Mouse (Mus musculus) hindbrain, embryonic 14.5 days (tissue): ENCODE results near the gene Slc7a5. TPM values are rescaled to one million over a fixed set of nuclear protein-coding genes. Genes with fewer than 3 reads are reported as not detected.

Experiments used
- ATAC-seq: fragments of 200-750 bp; cut with Nextera tagmentation; 2 replicates; pipeline ENCODE4 v1.8.0; 2017; ENCODE audit warnings: moderate number of reproducible peaks, mild to moderate bottlenecking, moderate TSS enrichment, moderate library complexity; ENCODE audit not compliant: low FRiP score
- DNase-seq: peaks from one replicate; pipeline ENCODE4 v3.0.0-alpha.2; 2015; ENCODE audit warnings: low spot score
- H3K27ac ChIP-seq: fragments of 300-500 bp; sonication (generic); 2 replicates; pipeline ENCODE4 v1.5.1; 2014; ENCODE audit warnings: mild to moderate bottlenecking, moderate library complexity
- H3K27me3 ChIP-seq: fragments of 300-500 bp; sonication (generic); 2 replicates; pipeline ENCODE4 v1.6.1; 2014; ENCODE audit warnings: mild to moderate bottlenecking, low read length, mixed read lengths; ENCODE audit not compliant: control insufficient read depth, insufficient read depth
- H3K36me3 ChIP-seq: fragments of 300-500 bp; sonication (generic); replicated peaks from 2 replicates; pipeline ENCODE4 v1.6.1; 2014; ENCODE audit not compliant: control insufficient read depth, insufficient read depth
- H3K4me1 ChIP-seq: fragments of 300-500 bp; sonication (generic); replicated peaks from 2 replicates; pipeline ENCODE4 v1.6.1; 2014; ENCODE audit warnings: antibody characterized with exemption, low read length, mixed read lengths; ENCODE audit not compliant: control insufficient read depth, insufficient read depth
- H3K4me2 ChIP-seq: fragments of 300-500 bp; sonication (generic); replicated peaks from 2 replicates; pipeline ENCODE4 v1.6.1; 2014; ENCODE audit warnings: mild to moderate bottlenecking, moderate library complexity
- H3K4me3 ChIP-seq: fragments of 300-500 bp; sonication (generic); replicated peaks from 2 replicates; pipeline ENCODE4 v1.5.1; 2014; ENCODE audit warnings: mild to moderate bottlenecking, low read length
- H3K9ac ChIP-seq: fragments of 300-500 bp; sonication (generic); 2 replicates; pipeline ENCODE4 v1.6.1; 2014
- H3K9me3 ChIP-seq: fragments of 300-500 bp; sonication (generic); 2 replicates; pipeline ENCODE4 v1.6.1; 2016; ENCODE audit warnings: low read length; ENCODE audit not compliant: control insufficient read depth
- whole genome bisulfite sequencing: fragments of 180-500 bp; shearing (Covaris S2); extraction: QIAGEN DNeasy Blood & Tissue Kit; methylation state at CpG from one replicate; pipeline ENCODE4 v1.1.7; 2014; 5-methylcytosine and 5-hydroxymethylcytosine counted together
- polyA plus RNA-seq: library from polyadenylated mRNA; unstranded; fragments of >200 nt; fragmentation: Nextera tagmentation; extraction: Ambion mirVana; gene quantifications from 2 replicates; pipeline ENCODE4 v1.2.1, GENCODE M21; 2014

Slc7a5 gene
- polyA plus RNA-seq, 1 experiment from 2014 or later, result 57.3 TPM

DNA sequence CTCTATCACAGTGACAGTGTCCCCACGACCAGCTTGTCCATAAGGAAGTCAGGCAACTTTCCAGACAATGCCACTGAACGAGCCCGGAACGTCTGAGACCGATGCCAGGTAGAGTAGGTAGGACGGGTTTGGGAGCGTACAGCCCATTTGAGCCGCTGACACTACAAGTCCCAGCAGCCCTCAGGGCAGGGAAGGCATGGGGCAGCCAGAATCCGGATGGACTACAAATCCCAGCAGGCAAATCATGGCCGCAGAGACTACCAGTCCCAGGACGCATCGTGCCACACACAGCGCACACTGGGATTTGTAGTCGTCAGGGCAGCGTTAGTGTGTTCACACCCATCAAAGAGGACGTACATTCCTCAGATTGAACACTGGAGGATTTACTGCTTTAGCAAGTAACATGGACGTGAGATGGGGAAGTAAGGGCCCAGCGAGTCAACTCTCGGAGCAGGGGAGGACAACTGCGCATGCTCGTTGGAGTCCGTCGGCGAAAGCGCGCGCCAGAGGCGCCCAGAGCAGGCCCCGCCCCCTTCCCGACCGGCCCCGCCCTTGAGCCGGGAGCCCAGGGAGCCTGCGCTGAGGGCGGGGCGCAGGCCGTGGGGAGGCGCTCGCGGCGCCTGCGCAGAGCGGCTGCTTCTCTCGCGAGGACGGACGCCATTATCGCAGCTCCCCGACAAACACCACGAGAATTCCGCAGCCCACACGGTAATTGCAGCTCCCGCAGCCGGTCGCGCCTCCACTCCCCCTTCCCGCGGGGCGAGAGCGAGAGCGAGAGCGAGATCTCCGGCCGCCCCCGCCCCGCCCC, 42.7 kb upstream of the Slc7a5 start:
- Histone ChIP-seq H3K4me3 (peak overlapping the region; percentile 92), H3K4me1 (peaks cover 29% of the 10 kb centered on the region), H3K9me3 (no peaks in the 10 kb centered on the region), H3K9ac (peak overlapping the region; percentile 95), H3K27ac (peak overlapping the region; percentile 95), H3K4me2 (peak overlapping the region; percentile 97), H3K27me3 (no peaks in the 10 kb centered on the region), H3K36me3 (peaks cover 6% of the 10 kb centered on the region; the same call in 1 of the 2 replicates)
- ATAC-seq (peak; percentile 95), DNase-seq (peak; percentile 99)
- under 1% methylated on average over 55 of the region's 66 CpGs for WGBS

DNA sequence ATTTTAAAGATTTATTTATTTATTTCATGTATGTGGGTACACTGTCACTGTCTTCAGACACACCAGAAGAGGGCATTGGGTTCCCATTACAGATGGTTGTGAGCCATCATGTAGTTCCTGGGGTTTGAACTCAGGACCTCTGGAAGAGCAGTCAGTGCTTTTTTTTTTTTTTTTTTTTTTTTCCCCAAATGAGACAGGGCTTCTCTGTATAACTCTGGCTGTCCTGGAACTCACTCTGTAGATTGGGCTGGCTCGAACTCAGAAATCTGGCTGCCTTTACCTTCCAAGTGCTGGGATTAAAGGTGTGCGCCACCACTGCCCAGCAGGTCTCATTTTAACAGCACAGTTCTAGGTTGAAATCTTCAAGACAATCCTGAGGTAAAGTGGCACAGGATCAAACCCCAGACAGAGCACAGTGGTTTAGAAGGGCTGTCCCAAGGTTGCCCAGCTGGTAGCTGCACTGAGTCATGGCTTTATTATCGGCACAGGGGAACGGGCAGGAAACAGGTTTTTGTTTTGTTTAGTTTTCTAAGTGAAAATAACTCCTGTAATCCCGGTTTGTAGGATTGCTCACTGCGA, 41.8 kb upstream of the Slc7a5 start, which contains the start of gene Banp:
Gene Banp, plus strand, starts transcription at position 529 of the 579 bp plus-strand sequence.
- 68% methylated on average over 6 of the region's 6 CpGs for WGBS
- Histone ChIP-seq H3K4me2 (peak within 1 kb of the TSS; percentile 97), H3K9ac (peak within 1 kb of the TSS; percentile 95), H3K4me3 (peak within 1 kb of the TSS; percentile 92), H3K36me3 (peaks cover 5% of the 10 kb centered on the region; the same call in 1 of the 2 replicates), H3K9me3 (no peaks in the 10 kb centered on the region), H3K4me1 (peaks cover 29% of the 10 kb centered on the region), H3K27ac (peak within 1 kb of the TSS; percentile 95), H3K27me3 (no peaks in the 10 kb centered on the region)
- ATAC-seq (no peak), DNase-seq (no peak)

DNA sequence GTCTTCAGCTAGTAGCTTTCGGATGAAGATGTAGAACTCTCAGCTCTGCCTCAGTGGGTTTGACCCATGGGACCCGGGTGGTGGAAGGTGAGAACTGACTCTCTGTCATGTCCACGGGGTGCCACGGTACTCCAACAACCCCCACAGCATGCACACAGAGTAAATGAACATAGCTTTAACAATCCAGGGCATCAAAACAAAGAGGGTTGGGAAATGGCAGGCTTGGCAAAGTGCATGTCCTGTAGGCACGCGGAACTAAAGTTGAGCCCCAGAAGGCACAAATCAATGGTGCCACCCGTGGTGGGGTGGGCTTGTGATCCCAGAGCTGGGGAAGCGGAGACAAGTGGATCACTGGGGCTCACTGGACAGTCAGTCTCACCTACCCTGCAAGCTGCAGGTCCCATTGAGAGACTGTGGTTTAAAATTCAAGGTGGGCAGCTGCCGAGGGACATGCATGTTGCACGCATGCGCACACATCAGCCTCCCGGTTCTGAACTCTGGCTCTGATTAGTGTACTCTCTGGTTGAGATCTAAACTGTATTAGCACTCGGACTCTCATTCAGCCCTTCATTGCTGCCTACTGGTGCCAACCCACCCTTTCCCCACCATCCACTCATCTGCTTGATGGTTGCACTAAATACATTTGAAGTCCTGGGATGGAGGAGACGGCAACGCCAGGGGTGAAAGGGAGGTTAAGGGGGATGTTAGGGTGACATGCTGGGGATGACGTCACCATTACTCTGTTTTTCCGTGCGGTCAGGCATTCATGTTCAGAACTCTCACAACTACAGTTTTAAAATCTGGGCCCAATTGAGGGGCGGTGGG, 41.0 kb upstream of the Slc7a5 start:
- peak overlapping the region; percentile 70 for H3K27ac ChIP-seq
- no peak for ATAC-seq
- H3K4me1 ChIP-seq, result peaks cover 29% of the 10 kb centered on the region
- no peak for DNase-seq
- no peaks in the 10 kb centered on the region for H3K9me3 ChIP-seq
- H3K4me3 ChIP-seq, result peak overlapping the region; percentile 33
- H3K36me3 ChIP-seq, result no peaks in the 10 kb centered on the region
- 61% methylated on average over 19 of the region's 19 CpGs for WGBS
- H3K9ac ChIP-seq, result peak overlapping the region; percentile 58
- peak overlapping the region; percentile 72 for H3K4me2 ChIP-seq
- no peaks in the 10 kb centered on the region for H3K27me3 ChIP-seq

DNA sequence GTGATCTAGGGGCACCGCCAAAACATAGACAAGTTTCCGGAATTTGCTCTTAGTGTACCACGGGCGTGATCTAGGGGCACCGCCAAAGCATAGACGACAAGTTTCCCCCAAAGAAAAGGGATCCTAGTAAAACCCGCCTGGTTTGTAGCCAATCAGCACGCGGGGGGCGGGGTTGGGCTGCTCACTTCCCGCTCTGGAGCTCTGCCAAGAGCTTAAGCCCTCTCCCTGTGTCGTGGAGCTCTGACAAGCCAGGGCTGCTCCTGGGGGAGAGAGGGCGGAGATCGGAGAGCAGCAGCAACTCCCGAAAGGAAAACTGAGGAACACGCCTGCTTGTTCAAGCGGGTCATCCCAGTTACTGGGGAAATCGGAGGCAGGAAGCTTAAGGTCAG, 40.3 kb upstream of the Slc7a5 start:
- Histone ChIP-seq H3K9ac (peak overlapping the region; percentile 58), H3K4me1 (peaks cover 29% of the 10 kb centered on the region), H3K4me2 (peak overlapping the region; percentile 72), H3K36me3 (no peaks in the 10 kb centered on the region), H3K27me3 (no peaks in the 10 kb centered on the region), H3K27ac (peak overlapping the region; percentile 70), H3K9me3 (no peaks in the 10 kb centered on the region), H3K4me3 (peak overlapping the region; percentile 33)
- DNase-seq (peak; percentile 87), ATAC-seq (no peak)
- WGBS, result 1% methylated on average over 18 of the region's 18 CpGs

DNA sequence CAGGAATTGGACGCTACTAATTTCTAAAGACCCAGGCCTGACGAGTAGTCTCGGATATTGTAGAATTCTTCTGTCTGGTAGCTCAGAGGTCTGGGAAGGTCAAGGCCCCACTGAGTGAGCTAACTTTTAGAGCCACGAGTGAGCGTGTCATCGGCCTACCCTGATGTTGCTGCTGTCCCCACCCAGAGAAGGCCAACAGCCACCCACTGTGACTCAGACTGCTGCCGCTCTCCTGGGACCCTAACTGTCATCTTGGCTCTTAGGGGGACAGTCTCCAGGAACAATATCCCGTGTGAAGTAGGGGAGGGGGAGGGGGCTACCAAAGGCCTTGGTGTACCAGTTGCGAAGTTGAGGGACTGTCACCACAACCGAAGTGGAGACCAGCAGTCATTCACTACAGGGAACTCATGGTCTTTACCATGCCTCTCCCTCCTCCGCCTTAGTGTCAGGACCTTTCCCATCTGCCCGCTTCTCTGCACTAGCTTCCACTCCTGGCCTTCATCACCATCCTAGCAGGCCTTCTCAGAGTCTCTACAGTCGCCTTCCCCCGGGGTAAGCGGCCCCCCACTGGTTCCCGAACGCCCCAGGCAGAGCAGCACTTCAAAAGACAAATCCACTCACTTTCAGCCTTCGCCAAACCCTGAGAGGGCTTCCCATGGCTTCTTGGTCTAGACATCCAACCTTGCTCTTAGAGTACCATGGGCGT, 39.7 kb upstream of the Slc7a5 start:
- Histone ChIP-seq H3K4me3 (peak overlapping the region; percentile 33; the same call in 1 of the 2 replicates), H3K27ac (peak overlapping the region; percentile 70), H3K9me3 (no peaks in the 10 kb centered on the region), H3K27me3 (no peaks in the 10 kb centered on the region), H3K4me2 (peak overlapping the region; percentile 72), H3K4me1 (peaks cover 24% of the 10 kb centered on the region), H3K36me3 (no peaks in the 10 kb centered on the region), H3K9ac (peak overlapping the region; percentile 22; the same call in 1 of the 2 replicates)
- WGBS, result 27% methylated on average over 19 of the region's 19 CpGs
- DNase-seq (no peak), ATAC-seq (no peak)

DNA sequence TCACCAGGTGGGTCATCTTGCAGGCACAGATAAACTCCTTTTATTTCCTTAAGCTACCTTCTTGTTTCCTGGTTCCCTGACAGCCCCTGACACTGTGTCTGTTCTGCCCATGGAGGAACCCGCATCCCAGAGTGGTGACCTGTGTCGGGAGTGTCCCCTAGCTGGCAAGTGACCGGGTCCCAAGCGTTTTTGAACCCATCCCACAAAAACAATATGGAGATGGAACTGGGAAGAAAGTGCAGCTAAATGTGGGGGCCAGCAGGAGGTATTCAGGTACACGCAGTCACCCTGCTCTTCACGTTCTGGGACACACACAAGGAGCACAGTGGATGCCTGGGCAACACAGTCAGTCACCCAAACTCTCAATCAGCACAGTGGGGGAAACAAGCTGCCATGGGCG, 38.9 kb upstream of the Slc7a5 start:
- Histone ChIP-seq H3K9ac (no peak overlapping the region), H3K27ac (no peak overlapping the region), H3K4me3 (no peak overlapping the region), H3K4me2 (no peak overlapping the region), H3K9me3 (no peaks in the 10 kb centered on the region), H3K36me3 (no peaks in the 10 kb centered on the region), H3K27me3 (no peaks in the 10 kb centered on the region), H3K4me1 (peaks cover 15% of the 10 kb centered on the region)
- 84% methylated on average over 7 of the region's 7 CpGs for WGBS
- ATAC-seq (no peak), DNase-seq (no peak)

DNA sequence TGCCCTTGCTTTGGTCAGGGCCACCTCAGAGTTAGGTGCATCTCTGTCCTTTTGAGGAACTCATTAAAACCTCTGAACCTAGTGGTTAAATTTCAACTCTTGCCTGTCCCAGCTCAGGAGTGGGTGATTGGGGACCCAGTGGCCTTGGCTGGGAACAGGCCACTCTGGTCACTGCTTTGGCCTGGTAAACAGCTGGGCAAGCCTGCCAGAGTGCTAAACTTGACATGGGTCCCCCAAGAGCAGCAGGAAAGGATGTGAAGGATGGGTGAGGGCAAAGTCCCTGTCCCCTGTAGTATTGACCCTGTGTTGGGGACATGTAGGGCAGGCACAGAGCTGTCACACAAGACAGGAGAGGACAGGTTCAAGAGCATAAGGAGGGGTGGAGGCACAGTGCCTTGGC, 37.3 kb upstream of the Slc7a5 start, which contains the start of gene Car5a:
Gene Car5a, minus strand, starts transcription at position 74 of the 400 bp plus-strand sequence.
- no peak within 1 kb of the TSS for H3K4me2 ChIP-seq
- H3K27ac ChIP-seq, result no peak within 1 kb of the TSS
- DNase-seq, result no peak
- no peaks in the 10 kb centered on the region for H3K27me3 ChIP-seq
- H3K36me3 ChIP-seq, result no peaks in the 10 kb centered on the region
- H3K9ac ChIP-seq, result no peak within 1 kb of the TSS
- H3K9me3 ChIP-seq, result no peaks in the 10 kb centered on the region
- H3K4me1 ChIP-seq, result peaks cover 14% of the 10 kb centered on the region
- ATAC-seq, result no peak
- H3K4me3 ChIP-seq, result no peak within 1 kb of the TSS

DNA sequence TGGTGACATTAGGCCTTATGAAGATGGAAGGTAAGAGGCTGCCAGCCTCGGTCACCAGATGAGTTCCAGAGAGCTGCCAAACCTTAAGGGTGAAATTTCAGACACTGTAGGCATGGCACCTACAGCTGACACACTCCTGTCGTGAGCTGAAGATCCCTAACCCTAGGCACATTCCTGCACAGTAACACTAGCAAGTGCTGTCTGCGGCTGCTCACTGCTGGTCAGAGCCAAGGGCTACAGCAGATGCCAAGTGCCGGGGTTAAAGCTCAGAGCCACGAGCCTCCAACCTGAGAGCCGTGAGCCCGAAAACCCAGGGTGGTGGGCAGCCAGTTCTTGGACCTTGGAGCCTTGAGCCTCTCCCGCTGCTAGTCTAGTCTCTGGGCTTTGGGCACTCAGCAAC, 36.2 kb upstream of the Slc7a5 start:
- 85% methylated on average over 8 of the region's 8 CpGs for WGBS

More for the DNA sequence above, 36.2 kb upstream of the Slc7a5 start:
- DNase-seq (no peak), ATAC-seq (no peak)
- H3K4me2 ChIP-seq, result no peak overlapping the region
- no peaks in the 10 kb centered on the region for H3K27me3 ChIP-seq
- no peaks in the 10 kb centered on the region for H3K36me3 ChIP-seq
- H3K9me3 ChIP-seq, result no peaks in the 10 kb centered on the region
- H3K9ac ChIP-seq, result no peak overlapping the region
- H3K27ac ChIP-seq, result no peak overlapping the region
- H3K4me3 ChIP-seq, result no peak overlapping the region
- peaks cover 14% of the 10 kb centered on the region for H3K4me1 ChIP-seq
